Mouse (Mus musculus) midbrain, embryonic 12.5 days (tissue): ENCODE measurements around the gene Unc93b1. TPM values are rescaled to one million over a fixed set of nuclear protein-coding genes. Genes with fewer than 3 reads are reported as not detected.
A peak's percentile ranks its signal among the peaks of the same experiment; 100 is the strongest.

Source experiments
- ATAC-seq: fragments of 200-750 bp; cut with Nextera tagmentation; 2 replicates; pipeline ENCODE4 v1.8.0; 2017; ENCODE audit warnings: low read depth, moderate TSS enrichment, moderate library complexity; ENCODE audit not compliant: low FRiP score
- H3K27ac ChIP-seq: fragments of 300-500 bp; sonication (generic); replicated peaks from 2 replicates; pipeline ENCODE4 v1.5.1; 2016; ENCODE audit warnings: mild to moderate bottlenecking
- H3K27me3 ChIP-seq: fragments of 300-500 bp; sonication (generic); 2 replicates; pipeline ENCODE4 v1.6.1; 2016; ENCODE audit warnings: mild to moderate bottlenecking
- H3K36me3 ChIP-seq: fragments of 300-500 bp; sonication (generic); 2 replicates; pipeline ENCODE4 v1.6.1; 2016
- H3K4me1 ChIP-seq: fragments of 300-500 bp; sonication (generic); 2 replicates; pipeline ENCODE4 v1.6.1; 2016
- H3K4me2 ChIP-seq: fragments of 300-500 bp; sonication (generic); replicated peaks from 2 replicates; pipeline ENCODE4 v1.6.1; 2016; ENCODE audit warnings: mild to moderate bottlenecking, moderate library complexity
- H3K4me3 ChIP-seq: fragments of 300-500 bp; sonication (generic); 2 replicates; pipeline ENCODE4 v1.5.1; 2016; ENCODE audit warnings: mild to moderate bottlenecking
- H3K9ac ChIP-seq: fragments of 300-500 bp; sonication (generic); replicated peaks from 2 replicates; pipeline ENCODE4 v1.6.1; 2016; ENCODE audit warnings: mild to moderate bottlenecking, moderate library complexity
- H3K9me3 ChIP-seq: fragments of 300-500 bp; sonication (generic); 2 replicates; pipeline ENCODE4 v1.6.1; 2016; ENCODE audit warnings: mild to moderate bottlenecking
- WGBS: fragments of 180-500 bp; shearing (Covaris S2); methylation state at CpG from one replicate; pipeline ENCODE4 v1.1.7; 2016; 5-methylcytosine and 5-hydroxymethylcytosine counted together
- polyA plus RNA-seq: library from polyadenylated mRNA; unstranded; fragments of >200 nt; fragmentation: Nextera tagmentation; extraction: Ambion mirVana; gene quantifications from 2 replicates; pipeline ENCODE4 v1.2.1, GENCODE M21; 2016

Unc93b1 gene
- polyA plus RNA-seq, 1 experiment from 2014 or later, result 10.4 TPM

DNA sequence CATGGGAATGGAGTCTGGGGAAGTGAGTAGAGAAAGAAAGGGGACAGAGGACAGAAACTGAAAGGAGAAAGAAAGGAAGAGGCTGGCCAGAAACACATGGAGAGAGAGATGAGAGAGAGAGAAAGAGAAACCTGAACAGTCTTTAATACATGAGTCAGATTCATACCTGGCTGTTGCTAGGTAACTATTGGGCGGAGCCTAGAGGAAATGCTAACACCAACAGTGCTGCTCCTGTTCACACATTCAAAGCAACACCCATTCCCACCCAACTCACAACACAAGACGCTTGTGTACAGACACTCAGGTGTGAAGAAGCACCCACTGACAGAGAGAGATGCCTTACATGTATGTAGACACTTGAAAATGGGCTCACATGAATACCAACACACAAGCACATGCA is 40.9 kb downstream of the Unc93b1 start:
- Histone ChIP-seq H3K9me3 (no peaks in the 10 kb centered on the region), H3K27me3 (no peaks in the 10 kb centered on the region; the same call in 1 of the 2 replicates), H3K9ac (no peak overlapping the region), H3K4me2 (no peak overlapping the region), H3K36me3 (no peaks in the 10 kb centered on the region), H3K27ac (no peak overlapping the region), H3K4me1 (no peaks in the 10 kb centered on the region), H3K4me3 (no peak overlapping the region)
- ATAC-seq, result no peak
- WGBS, result 75% methylated on average over 2 of the region's 2 CpGs

DNA sequence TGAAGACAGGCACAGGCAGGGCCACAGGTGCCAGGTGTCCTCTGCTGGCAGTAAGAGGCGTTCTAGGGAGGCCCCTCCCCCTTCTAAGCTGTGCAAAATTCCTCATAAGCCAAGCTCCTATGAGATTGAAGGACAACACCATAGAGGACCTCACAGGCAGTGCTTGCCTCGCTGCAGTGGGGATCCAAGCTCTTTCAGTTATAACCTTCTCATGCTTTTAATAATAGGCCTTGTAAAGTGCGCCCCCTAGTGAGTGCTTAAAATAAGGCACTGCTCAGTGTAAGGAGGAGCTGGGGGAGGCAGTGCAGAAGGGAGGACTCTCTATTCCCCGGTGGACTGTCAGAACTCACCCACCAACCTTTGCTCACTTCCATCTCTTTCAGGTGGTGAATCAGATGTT is 45.3 kb downstream of the Unc93b1 start:
- peak; percentile 27; the same call in 1 of the 2 replicates for ATAC-seq
- WGBS, result 18% methylated on average over 4 of the region's 4 CpGs
- Histone ChIP-seq H3K9me3 (no peaks in the 10 kb centered on the region), H3K36me3 (no peaks in the 10 kb centered on the region), H3K27ac (no peak overlapping the region), H3K27me3 (no peaks in the 10 kb centered on the region; the same call in 1 of the 2 replicates), H3K4me3 (no peak overlapping the region), H3K4me2 (no peak overlapping the region), H3K9ac (no peak overlapping the region), H3K4me1 (peaks cover 12% of the 10 kb centered on the region)

DNA sequence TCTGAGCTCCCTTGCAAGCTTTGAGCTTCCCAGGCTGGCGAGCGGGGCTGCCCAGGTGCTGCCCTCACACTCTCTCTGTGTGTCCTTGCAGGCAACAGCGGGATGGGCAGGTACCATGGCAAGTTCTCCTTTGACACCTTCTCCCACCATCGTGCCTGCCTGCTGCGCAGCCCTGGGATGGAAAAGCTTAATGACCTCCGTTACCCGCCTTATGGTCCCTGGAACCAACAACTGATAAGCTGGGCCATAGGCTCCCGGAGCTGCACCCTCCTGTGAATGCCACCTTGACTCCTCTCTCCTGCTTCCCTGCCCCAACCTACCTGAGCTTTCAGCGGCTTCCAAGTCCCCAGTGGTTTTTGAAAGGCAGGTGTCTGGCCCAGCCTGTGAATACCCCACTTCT is 45.9 kb downstream of the Unc93b1 start:
- Histone ChIP-seq H3K27ac (no peak overlapping the region), H3K9ac (no peak overlapping the region), H3K27me3 (no peaks in the 10 kb centered on the region; the same call in 1 of the 2 replicates), H3K4me1 (peaks cover 12% of the 10 kb centered on the region), H3K36me3 (no peaks in the 10 kb centered on the region), H3K4me3 (no peak overlapping the region), H3K4me2 (no peak overlapping the region), H3K9me3 (no peaks in the 10 kb centered on the region)
- no peak for ATAC-seq
- WGBS, result 83% methylated on average over 9 of the region's 9 CpGs

DNA sequence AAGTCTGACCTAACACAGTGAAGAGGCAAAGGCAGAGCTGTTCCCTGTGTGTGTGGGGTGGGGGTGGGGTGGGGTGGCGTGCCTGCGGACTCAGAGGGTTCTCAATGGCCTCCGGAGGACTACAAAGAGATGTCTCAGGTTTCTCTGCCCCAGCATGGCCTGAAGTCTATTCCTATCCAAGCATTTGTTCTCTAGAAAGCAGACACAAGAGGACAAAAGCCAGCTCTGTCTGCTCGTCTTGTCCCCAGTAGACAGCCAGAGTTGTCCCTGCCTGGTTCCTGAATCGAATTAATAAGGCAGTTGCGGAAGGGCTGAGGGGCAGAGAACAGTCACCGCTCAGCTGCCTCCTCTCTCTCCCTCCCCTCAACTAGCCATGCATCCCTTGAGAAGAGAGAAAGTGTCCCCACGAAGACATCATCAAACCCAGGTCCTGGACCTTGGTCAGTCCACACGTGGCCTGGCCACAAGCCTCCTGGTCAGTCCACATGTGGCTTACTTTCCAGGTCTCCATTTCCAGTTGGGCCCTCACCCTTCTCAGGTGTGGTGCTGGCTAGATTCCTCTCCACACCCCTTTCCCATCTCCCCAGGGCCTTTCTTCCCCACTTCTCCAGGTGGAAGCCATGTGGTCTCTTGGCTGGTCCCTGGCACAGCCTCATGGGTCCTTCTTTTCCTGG is 48.7 kb downstream of the Unc93b1 start:
- Histone ChIP-seq H3K9me3 (no peaks in the 10 kb centered on the region), H3K4me3 (no peak overlapping the region), H3K4me1 (peaks cover 17% of the 10 kb centered on the region), H3K27ac (no peak overlapping the region), H3K9ac (peak overlapping the region; percentile 24; the same call in 1 of the 2 replicates), H3K27me3 (no peaks in the 10 kb centered on the region; the same call in 1 of the 2 replicates), H3K36me3 (no peaks in the 10 kb centered on the region), H3K4me2 (no peak overlapping the region)
- WGBS, result 32% methylated on average over 9 of the region's 9 CpGs
- no peak for ATAC-seq

DNA sequence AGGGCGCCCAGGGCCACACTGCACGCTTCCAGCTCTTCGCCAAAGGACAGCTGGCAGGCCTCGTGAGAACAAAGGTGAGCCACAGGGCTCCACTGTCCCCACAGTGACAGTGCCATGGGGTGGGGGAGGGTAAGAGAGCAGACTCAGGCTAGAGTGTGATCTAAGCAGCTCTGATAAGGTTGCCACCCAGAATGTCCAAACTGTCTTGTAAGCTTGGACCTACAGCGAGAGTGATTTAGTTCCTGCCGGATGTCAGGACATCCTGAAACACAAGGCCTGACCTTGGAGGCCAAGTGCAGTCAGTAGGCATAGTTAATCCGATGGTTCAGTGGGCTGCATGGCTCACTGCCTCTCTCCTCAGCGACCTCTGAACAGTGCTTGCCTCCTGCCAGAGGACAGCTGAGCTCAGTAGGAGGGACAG is 50.3 kb downstream of the Unc93b1 start:
- Histone ChIP-seq H3K27me3 (no peaks in the 10 kb centered on the region; the same call in 1 of the 2 replicates), H3K9ac (0 out of 2 replicates have a peak overlapping the region, but pooled peaks have one; percentile 8), H3K4me3 (no peak overlapping the region), H3K4me1 (peaks cover 17% of the 10 kb centered on the region), H3K4me2 (no peak overlapping the region), H3K9me3 (no peaks in the 10 kb centered on the region), H3K36me3 (no peaks in the 10 kb centered on the region), H3K27ac (no peak overlapping the region; the same call in 1 of the 2 replicates)
- WGBS, result 17% methylated on average over 8 of the region's 8 CpGs
- no peak for ATAC-seq

DNA sequence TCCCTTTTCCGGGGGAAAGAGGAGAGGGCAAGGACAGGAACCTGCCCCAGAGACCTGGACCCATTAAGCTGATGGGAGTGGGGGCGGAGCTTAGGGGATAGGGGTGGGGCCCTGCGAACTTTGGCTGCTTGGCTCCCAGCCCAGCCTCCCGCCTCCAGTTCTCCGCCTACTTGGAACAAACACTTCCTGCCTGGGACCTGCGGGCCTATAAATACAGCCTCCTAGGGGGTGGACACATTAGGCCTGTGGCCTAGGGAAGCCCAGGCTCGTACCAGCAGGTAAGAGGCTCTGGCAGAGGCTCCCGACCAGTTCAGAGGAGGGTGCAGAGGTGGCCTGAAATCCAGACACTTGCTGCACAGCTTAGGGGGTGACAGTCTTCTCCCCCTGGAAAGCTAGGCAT is 51.3 kb downstream of the Unc93b1 start, which contains the start of gene Acy3:
Acy3 (plus strand) TSS at position 237 of the 400 bp plus-strand sequence.
- no peaks in the 10 kb centered on the region for H3K9me3 ChIP-seq
- H3K27ac ChIP-seq, result no peak within 1 kb of the TSS
- no peak within 1 kb of the TSS for H3K9ac ChIP-seq
- H3K4me2 ChIP-seq, result no peak within 1 kb of the TSS
- H3K4me1 ChIP-seq, result peaks cover 17% of the 10 kb centered on the region
- 18% methylated on average over 8 of the region's 8 CpGs for WGBS
- no peak for ATAC-seq
- H3K4me3 ChIP-seq, result no peak within 1 kb of the TSS
- H3K27me3 ChIP-seq, result no peaks in the 10 kb centered on the region
- H3K36me3 ChIP-seq, result no peaks in the 10 kb centered on the region

DNA sequence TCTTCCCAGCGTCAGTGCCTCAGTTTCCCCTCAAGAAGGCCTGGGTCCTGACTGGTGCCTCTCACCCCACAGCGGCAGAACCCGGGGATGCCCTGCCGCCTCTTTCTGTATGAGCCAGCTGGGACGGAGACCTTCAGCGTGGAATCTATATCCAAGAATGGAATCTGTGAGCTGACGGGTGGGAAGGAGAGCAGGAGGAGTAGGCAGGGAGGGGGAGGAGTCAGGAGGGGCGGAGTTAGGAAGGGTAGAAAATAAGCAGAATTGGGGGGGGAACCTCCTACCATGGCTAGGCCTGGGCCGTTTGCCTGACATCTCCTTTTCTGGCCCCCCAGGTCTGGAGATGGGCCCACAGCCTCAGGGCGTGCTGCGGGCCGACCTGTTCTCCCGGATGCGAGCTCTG is 53.1 kb downstream of the Unc93b1 start:
- no peak overlapping the region for H3K9ac ChIP-seq
- no peak for ATAC-seq
- no peak overlapping the region for H3K4me2 ChIP-seq
- no peaks in the 10 kb centered on the region for H3K9me3 ChIP-seq
- H3K36me3 ChIP-seq, result no peaks in the 10 kb centered on the region
- no peak overlapping the region for H3K4me3 ChIP-seq
- peaks cover 17% of the 10 kb centered on the region for H3K4me1 ChIP-seq
- H3K27me3 ChIP-seq, result no peaks in the 10 kb centered on the region
- H3K27ac ChIP-seq, result no peak overlapping the region
- 93% methylated on average over 14 of the region's 14 CpGs for WGBS

DNA sequence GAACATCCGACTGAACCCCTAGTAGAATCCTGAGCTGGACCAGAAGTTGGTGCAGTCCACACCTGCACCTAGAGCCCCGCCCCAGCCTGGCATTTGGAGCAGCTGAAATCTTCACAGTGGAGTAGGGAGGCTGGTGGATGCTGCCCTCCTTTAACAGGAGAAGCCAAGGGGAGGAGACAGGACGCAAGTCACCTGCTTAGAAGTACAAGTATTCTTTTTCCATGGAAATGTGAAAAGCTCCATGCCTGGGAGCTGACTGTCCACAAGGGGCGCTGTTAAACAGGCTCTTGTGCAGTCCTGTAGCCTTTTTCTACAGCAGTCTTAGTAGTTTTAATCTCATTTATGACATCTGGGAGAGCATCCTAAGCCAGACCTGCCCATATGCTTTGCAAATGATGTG is 53.8 kb downstream of the Unc93b1 start:
- WGBS, result 87% methylated on average over 4 of the region's 4 CpGs
- no peak overlapping the region for H3K4me2 ChIP-seq
- H3K4me1 ChIP-seq, result peaks cover 14% of the 10 kb centered on the region
- H3K4me3 ChIP-seq, result no peak overlapping the region
- ATAC-seq, result no peak
- H3K27ac ChIP-seq, result no peak overlapping the region
- H3K9me3 ChIP-seq, result no peaks in the 10 kb centered on the region
- H3K9ac ChIP-seq, result no peak overlapping the region
- H3K36me3 ChIP-seq, result no peaks in the 10 kb centered on the region
- H3K27me3 ChIP-seq, result no peaks in the 10 kb centered on the region

DNA sequence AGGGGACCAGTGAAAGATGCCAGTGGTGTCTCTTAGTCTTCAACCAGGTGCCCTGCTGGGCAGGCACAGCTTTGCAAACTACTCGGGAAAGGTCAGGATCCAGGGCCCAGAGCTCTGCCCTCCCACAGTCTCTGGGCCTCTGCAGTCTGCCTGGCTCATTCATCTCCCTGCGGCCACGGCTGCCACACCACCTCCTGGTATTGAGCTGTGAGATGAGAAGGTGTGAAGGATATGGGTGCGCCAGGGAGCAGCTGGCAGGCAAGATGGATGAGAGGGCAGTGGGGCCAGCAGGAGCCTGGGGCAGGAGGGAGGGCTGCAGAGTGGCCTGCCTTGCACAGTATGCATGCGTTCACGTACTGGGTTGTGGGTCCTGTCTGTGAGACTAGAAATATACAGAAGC is 55.8 kb downstream of the Unc93b1 start:
- H3K9ac ChIP-seq, result no peak overlapping the region
- WGBS, result 72% methylated on average over 6 of the region's 6 CpGs
- ATAC-seq, result no peak

DNA sequence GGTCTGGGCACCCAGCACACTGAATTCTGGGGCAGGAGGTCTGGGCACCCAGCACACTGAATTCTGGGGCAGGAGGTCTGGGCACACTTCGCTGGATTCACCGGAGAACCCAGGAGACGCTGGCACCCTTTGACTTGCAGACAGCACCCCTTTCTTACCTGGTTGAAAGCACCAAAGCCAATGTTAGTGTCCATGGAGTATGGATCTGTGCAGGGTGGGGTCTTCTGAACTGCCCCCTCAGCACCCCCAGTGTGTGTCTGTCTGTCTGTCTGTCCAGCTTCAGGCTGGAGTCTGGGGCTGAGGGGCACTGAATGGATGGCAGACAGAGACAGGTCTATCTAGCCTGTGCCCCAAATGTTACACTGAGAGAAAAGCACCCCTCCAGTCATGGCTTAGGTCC is 56.6 kb downstream of the Unc93b1 start:
- Histone ChIP-seq H3K4me2 (no peak overlapping the region), H3K36me3 (no peaks in the 10 kb centered on the region), H3K9me3 (no peaks in the 10 kb centered on the region), H3K27ac (no peak overlapping the region), H3K4me3 (no peak overlapping the region), H3K27me3 (no peaks in the 10 kb centered on the region), H3K4me1 (peaks cover 2% of the 10 kb centered on the region; the same call in 1 of the 2 replicates), H3K9ac (no peak overlapping the region)
- ATAC-seq, result no peak
- WGBS, result 95% methylated on average over 3 of the region's 3 CpGs

More for the DNA sequence above, 55.8 kb downstream of the Unc93b1 start:
- Histone ChIP-seq H3K4me1 (peaks cover 6% of the 10 kb centered on the region; the same call in 1 of the 2 replicates), H3K4me3 (no peak overlapping the region), H3K9me3 (no peaks in the 10 kb centered on the region), H3K27ac (no peak overlapping the region), H3K36me3 (no peaks in the 10 kb centered on the region), H3K27me3 (no peaks in the 10 kb centered on the region), H3K4me2 (no peak overlapping the region)

DNA sequence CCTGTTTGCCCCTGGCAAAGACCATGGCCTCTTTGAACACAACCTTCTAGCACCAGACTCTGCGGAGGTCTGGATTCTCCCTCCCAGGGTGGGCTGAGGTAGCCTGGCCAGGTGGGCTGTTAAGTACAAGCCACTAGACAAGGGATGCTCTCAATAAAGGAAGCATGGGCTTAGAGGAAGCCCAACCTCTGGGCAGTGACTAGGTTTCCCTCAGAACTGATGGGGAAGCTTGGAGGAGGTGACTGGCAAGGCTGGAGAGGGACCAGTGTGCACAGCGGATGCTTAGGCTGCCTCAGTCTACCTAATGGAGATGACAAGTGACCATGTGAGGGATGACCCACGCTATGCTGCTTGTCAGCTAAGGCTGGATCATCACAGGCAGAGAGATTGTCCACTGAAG is 57.0 kb downstream of the Unc93b1 start:
- no peak overlapping the region for H3K9ac ChIP-seq
- no peak overlapping the region for H3K27ac ChIP-seq
- H3K4me3 ChIP-seq, result no peak overlapping the region
- ATAC-seq, result no peak
- no peaks in the 10 kb centered on the region for H3K4me1 ChIP-seq
- no peak overlapping the region for H3K4me2 ChIP-seq
- H3K9me3 ChIP-seq, result no peaks in the 10 kb centered on the region
- H3K36me3 ChIP-seq, result no peaks in the 10 kb centered on the region
- WGBS, result 94% methylated on average over 3 of the region's 3 CpGs
- H3K27me3 ChIP-seq, result no peaks in the 10 kb centered on the region

DNA sequence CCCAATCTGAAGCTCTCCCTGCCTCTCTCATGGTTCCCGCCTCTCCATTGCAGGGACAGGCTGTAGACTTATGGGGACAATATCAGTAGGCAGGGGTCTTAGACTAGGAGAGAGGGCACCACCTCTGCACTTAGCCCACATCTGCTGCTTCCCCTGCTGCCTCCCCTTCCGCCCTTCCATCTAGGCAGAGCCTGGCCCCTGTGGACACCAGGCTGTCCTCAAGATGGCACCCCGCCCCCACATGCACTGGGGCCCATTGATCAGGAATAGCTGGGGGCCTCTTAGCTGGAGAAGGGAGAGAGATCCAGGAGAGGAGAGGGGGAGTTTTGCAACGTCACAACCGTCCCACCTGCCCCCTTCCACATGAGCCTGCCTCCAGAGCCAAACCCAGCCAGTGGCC is 57.4 kb downstream of the Unc93b1 start, which contains the start of gene Tbx10:
Tbx10 (plus strand) TSS at position 337 of the 400 bp plus-strand sequence.
- ATAC-seq, result no peak
- Histone ChIP-seq H3K9me3 (no peaks in the 10 kb centered on the region), H3K27me3 (no peaks in the 10 kb centered on the region), H3K4me1 (no peaks in the 10 kb centered on the region), H3K9ac (no peak within 1 kb of the TSS), H3K27ac (no peak within 1 kb of the TSS), H3K4me2 (no peak within 1 kb of the TSS), H3K4me3 (no peak within 1 kb of the TSS), H3K36me3 (no peaks in the 10 kb centered on the region)
- WGBS, result 65% methylated on average over 5 of the region's 5 CpGs
